Mouse (Mus musculus) adrenal gland, postnatal 36 days (tissue): ENCODE measurements around the gene Elovl1. TPM values are rescaled to one million over a fixed set of nuclear protein-coding genes. Genes with fewer than 3 reads are reported as not detected.

ENCODE experiments used
- DNase-seq, 2 experiments: peaks; one replicate each; pipeline ENCODE4 v3.0.0; 2021; ENCODE audit warnings: mixed read lengths in 1 of 2
- total RNA-seq, 2 experiments: library from RNA; stranded (reverse); gene quantifications; 2 replicates each; pipeline ENCODE4 v1.2.3; 2021

Gene Elovl1
- total RNA-seq, 2 experiments from 2014 or later: 91.2 to 115 TPM

DNA sequence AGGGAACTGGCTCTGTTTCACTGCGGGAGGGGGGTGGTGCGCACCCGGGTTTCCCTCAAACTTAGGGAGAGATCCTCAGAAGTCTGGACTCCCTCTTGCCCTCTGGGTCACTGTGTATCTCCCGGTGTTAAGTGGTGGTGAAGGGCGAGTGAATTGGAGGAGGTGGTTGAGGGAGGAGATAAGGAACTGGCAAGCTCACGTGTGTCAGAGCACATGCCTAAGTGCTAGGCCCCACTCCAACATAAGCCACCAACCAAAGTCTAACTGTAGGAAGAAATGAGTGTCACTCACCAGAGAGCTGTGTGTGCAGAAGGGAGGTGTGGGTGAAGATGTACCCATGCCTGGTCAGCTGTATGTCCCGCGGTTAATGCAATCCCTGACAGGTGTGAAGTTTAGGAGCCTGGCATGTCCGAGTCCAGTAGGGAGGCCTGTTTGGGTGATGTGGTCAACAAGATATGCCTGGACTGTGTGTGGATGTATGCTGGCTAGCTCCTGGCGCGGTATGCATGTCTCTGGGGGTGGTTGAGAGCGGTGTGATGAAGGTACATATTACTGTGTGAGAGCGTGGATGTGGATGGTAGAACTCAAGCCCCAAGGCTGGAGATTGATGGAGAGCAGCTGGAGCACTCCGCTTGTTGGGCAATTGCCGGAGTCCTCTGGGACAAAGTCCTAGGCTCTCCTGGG lies 780 bp downstream of the Elovl1 start:
- no peak for DNase-seq

DNA sequence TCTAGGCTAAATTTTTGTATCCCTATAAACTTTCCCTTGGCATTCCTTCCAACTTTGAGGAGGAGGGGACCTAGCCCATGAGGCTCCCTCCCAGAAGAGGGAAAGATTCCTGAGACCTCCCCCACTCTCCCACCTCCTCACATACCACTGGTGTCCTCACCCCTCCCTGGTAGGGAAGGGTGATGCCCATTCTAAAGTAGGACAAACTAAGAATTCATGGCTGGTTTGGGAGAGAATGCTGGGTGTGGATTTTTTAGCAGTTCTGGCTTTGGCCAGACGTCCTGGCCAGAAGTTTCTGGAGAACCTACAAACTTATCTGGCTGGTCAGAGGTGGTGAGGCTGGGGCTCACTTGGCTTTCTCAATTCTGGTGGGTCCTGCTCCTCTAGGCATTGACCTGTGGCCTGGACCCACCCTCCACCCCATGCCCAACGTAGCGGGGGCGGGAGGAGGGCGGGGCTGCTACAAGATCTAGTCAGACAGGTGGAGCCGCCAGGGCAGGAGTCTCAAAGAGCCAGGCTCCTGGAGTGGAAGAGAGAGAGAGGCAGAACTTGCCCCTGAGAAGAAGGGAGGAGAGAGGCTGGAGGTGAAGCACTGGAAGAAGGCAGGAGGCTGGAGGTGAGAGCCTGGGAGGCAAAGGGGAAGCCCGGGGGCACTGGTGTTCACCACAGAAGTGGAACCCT lies 1.5 kb downstream of the Elovl1 start:
- no peak for DNase-seq

DNA sequence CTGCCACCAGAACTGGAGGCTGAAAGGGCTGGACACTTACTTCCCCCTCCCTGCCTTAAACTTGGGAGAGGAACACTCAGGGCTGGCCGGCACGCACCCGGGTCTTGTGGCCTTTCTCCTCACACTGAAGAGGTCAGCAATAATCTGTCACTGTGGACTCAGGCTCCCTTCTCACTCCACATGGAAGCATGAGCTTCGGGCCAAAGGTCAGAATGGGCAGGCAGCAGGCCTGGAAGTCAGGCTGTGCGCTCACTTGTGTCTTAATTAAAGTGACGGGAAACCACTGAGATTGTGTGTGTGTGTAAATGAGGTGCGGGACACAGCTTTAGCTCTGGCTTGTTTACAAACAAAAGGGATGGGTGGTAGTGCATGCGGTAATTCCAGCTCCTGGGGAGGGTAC lies 4.4 kb downstream of the Elovl1 start:
- DNase-seq: no peak

DNA sequence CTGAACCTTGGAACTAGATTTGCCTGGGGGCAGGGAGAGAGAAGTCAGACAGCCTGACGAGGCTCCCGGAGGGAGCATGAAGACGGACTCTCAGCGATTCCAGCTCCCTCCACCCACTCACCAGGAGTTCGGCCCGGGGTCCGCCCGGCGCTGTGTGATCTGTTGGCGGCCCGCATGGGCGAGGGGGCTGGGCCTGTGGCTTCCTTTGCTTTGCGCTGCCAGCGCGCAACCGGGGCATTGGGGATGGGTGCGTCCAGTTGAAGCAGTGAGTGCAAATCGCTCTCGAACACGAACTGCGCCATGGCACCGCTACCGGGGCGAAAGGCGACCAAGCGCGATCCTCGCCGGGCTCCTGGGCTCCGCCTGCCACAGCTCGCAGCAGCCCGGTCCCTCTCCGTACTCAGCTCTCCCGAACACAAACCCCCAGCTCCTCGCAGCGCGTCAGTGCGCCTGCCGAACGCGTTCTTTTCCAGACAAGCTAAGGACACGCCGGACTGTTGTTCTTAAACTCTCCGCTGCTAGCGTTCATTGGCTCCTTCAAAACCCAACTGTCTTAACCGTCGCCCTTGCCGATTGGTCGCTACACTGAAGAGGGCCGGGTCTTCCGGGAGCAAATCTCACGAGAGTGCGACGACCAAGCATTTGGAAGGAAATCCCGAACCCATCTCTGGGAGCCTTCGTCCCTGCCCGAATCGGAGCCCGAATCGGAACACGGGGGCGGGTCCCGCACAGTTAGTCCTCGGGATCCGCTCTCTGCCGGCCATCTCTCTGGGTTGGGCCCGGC lies 9.1 kb downstream of the Elovl1 start, which contains the start of gene Cdc20:
TSS of gene Cdc20 (minus strand) at position 533 of the 784 bp plus-strand sequence.
- DNase-seq: peak; percentile 91 to 92

DNA sequence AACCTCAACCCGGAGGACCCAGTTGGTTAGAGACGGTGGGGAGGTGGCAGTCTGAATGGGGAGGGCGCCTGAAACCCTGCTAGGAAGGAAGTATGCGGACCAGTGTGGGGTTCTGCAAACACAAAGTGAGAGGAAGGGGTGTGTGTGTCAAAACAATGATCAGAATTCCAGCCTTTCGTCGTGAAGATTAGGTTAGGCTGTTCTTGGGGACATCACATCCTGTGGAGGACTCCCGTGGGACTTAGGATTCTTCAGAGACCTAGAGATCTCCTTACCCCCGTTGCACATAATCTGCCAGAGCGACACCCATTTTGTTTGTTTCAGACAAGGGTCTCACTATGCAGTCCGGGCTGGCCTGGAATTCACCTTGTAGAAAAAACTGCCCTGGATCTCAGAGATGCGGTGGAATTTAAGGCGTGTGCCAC lies 9.9 kb downstream of the Elovl1 start:
- DNase-seq: peak in 1 of 2 experiments; percentile 18

DNA sequence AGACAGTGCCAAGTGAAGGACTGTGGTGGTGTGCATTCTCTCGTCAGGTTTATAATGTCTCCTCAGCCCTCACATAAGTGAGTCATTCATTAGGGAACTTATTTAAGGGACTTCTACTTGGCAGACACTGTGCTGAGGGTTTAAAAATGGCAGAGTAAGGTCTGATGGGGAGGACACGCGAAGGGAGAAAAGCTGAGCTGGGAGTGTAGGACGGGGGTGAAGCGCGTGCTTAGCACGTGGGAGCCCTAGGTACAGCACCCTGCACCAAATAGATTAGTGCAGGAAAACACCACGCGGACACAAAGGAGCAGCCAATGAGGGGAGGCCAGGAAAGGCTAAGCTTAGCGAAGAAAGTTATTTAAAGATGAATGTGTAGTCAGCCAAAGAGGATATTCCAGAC lies 17.2 kb downstream of the Elovl1 start:
- no peak for DNase-seq

DNA sequence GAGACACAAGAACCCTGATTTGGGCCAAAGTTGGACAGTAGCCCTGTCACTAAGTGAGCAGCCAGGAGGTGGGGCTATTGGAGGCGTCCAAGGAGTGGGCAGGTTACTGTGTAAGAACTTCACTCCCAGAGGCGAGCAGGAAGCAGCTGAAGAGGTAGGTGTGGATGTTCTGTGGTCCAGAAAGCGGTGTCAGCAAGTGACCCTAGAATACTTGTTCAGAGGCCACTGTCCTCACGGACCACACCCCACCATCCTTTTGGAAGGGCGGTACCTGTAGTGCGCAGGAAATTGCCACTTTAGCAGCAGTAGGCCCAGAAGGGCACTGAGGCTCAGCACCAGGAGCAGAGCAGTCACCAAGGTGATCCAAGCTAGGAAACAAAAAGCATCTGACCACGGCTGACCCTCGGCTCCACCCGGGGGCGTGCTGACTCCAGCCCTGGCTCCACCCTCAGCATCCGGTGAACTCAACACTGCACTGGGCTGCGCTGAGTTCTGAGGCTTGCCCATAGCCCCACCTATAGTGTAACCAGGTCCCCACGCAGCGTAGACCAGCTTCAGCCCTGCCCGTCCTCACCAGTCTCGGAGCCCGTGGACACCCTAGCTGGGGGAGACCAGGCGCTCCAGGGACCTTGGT lies 18.0 kb downstream of the Elovl1 start:
- DNase-seq: peak; percentile 41 to 64

DNA sequence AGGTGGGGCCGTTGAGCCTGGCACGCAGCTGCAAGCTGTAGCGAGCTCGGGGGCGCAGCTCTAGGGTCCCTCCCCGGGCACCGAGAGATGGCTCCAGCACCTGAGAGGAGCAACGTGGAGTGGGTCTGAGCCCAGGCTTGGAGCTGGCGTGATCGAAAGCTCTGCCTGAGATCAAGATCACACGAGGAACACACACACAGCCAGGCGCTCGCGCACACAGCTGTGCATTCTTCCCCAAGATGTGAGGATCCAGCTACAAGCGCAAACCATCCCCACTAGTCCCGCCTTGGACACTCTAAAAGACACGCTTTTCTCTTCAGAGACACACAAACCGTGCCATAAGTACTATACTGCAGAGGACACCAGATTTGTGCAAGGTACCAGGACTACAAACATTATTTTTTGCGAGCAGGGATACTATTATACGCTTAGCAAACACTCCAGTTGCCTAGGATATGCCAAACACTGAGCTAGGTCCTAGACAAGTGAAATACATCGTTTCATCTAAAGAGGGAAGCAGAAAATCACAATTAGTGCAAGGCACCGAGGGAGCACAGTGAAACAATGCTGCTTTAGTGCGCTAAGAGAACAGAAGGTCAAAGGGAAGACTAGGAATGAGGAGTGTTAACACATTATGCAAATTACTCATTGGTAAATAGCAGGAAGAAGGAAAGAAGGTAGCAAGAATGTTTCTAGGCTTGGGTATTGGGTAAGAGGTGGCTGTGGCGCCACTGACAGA lies 18.7 kb downstream of the Elovl1 start:
- no peak for DNase-seq

DNA sequence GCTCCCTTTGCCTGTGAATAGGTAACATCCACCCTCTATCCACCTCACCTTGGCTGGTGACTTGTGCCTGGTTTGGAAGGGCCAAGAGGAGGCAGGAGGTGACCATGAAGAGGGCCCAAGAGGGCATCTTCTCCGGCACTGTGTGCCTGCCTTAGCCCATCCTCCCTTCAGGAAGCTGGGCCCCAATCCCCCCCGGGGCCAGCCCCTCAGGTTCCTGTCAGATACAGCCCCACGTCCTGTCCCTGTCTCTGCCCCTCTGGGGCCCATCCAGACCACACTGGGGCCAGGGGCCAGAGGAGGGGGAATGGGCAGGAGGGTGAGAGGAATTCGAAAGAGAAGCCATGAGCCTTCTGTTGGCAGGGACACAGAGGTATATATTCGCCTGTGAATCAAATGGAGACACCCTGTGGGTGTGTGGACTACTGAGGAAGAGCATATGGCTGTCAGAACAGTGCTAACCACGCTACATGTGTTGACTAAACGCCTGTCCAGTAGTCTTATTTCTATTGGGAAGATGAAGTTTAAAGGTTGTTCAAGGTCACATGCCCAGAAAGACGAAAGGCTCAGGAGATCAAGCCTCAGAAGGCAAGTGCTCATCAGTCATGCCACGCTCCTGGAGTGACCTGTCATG lies 29.6 kb downstream of the Elovl1 start, which contains the start of gene Mpl:
TSS of gene Mpl (minus strand) at position 169 of the 631 bp plus-strand sequence.
- no peak for DNase-seq

DNA sequence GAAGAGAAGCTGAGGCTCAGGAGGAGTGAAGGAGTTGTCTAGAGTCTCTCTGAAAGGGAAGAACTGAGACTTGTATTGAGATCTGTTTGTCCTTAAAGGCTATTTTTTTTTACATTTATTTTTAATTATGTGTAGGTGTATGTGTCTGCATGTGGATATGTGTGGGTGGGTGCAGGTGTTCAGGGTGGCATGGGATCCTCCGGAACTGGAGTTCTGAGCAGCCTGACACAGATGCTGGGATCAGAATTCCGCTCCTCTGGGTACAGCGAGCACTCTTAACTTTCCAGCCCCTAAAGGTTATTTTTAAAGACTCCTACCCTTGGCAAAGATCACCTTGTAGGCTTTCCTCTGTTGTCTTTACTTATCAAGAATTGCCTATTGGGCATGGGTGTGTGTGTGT lies 37.1 kb downstream of the Elovl1 start:
- DNase-seq: no peak

DNA sequence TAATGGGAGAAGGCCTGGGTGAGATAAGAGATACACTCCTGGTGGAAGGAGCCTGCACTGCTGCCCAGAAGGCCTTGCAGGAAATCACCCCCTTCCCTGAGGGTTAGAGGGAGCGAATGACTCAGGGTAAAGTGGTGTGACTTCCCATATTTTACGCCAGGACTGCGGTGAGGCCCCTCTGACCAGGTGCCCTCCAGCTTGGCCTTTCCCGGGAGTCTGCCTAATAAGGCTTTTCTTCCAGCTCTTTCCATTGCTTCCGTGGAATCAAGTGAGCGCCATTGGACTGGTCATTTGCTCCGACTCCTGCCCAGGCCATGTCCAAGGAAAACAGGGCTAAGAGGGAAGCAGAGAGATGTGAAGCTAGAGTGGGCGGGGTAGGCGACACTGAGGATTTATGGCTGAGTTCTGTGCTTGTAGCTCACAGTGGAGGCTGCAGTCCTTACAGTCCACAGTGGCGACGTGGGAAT lies 37.8 kb downstream of the Elovl1 start:
- peak; percentile 2 to 22 for DNase-seq

DNA sequence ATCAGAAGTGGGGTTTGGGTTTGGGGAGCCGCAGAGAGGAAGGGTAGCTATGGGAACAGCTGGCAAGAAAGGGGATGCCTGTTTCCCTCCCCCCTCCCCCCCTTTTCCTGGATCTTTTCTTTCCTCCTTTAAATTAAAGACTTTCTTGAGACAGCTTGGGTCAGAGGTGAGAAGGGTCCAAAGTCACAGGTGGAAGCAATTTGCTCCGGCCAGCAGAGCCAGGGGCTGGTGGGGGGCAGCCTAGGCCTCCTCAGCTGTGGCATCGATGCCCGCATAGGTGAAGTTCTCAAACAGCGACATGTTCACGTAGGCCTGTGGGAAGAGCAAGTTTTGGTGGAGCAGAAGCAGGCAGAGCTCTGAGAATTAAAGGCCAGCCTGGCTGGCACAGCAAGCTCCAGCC lies 43.4 kb downstream of the Elovl1 start:
- DNase-seq: no peak

DNA sequence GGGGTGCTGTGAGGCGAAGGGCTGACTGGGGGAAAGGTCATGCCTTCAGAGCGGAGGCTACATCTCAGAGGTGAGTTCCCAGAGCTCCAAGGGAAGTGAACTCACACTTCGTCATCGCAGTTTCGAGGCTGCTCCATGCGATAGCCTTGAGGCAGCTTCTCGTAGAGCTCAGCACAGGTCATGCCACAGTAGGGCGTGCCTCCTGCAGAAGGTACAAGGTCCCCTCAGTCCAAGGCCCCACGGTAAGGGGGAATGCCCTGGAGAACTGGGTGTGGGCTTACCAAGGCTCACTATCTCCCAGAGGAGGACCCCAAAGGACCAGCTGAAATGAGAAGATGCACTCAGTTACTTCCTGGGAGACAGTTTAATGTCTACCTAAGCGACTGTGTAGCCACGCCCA lies 44.8 kb downstream of the Elovl1 start:
- DNase-seq: no peak

DNA sequence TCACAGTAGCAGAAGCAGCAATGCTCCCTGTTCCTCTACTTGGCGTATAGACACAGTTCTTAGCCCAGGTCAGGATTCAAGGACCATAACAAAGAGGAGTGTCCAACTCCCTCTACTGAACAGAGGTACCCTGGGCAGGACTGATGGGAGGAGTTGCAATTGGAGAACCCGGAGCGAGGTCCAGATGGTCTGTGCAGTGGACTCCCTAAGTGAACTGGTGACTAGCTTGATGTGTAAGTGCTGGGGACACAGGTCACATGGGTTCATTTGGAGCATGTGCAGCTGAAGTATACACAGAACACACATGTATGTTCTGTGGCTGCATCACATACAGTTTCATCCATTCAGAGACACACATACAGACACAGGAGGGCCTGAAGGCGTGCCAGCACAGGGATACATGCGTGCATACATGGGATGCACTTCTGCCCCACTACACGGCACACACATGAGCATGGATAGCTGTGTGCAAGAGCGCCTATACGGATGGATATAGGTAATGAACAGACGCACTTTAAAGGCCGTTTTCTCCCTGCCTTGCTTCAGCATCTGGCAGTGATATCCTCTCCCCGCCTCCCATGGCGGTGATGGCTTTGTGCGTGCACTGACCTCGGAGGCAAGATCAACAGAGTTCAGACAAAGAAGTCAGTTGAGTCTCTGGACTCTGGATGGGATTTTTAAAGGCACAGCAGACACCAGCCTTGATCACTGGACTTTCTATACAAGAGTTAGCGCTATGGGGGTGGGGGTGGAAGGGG lies 49.1 kb downstream of the Elovl1 start:
- DNase-seq: no peak

Other genes with a start within 250 kb of the Elovl1 start
- 10 to 100 TPM; 35.7 to 43.4 TPM for gene Kdm4a, start 248.1 kb upstream of the Elovl1 start, total RNA-seq
- 10 to 100 TPM; 47.2 to 91.8 TPM for gene Ptprf, start 136.7 kb upstream of the Elovl1 start, total RNA-seq
- 10 to 100 TPM; 20.0 to 21.6 TPM for gene Szt2, start 18.8 kb upstream of the Elovl1 start, total RNA-seq
- 10 to 100 TPM; 69.6 to 74.0 TPM for gene Med8, start 18.8 kb upstream of the Elovl1 start, total RNA-seq
- gene Cdc20, start 9.3 kb downstream of the Elovl1 start, total RNA-seq: 1 to 10 TPM; 7.6 to 8.5 TPM
- gene Mpl, start 29.4 kb downstream of the Elovl1 start, total RNA-seq: under 1 TPM in 1 of 2 experiments, not detected in 1; 0.13 TPM
- 10 to 100 TPM; 31.9 to 61.4 TPM for gene Tie1, start 62.0 kb downstream of the Elovl1 start, total RNA-seq
- gene 2610528J11Rik, start 98.9 kb downstream of the Elovl1 start, total RNA-seq: not detected
- gene Tmem125, start 116.0 kb downstream of the Elovl1 start, total RNA-seq: not detected
- gene Cfap57, start 192.7 kb downstream of the Elovl1 start, total RNA-seq: not detected
- gene Ebna1bp2, start 192.7 kb downstream of the Elovl1 start, total RNA-seq: 10 to 100 TPM; 82.2 to 94.1 TPM
- not detected for gene Olfr62, start 230.9 kb downstream of the Elovl1 start, total RNA-seq